20 mouse cellular contexts compared by ENCODE assay signal in genomic region chr4:134112403-134112802, GRCm38 (mm10). TPM values are rescaled to one million over a fixed set of nuclear protein-coding genes. Genes with fewer than 3 reads are reported as not detected.
"Had no signal": no experiment of that assay in that cellular context is flagged by ENCODE, and none has a peak within 500 bp of the region (broad histone marks: within the 10 kb centered on the region; RNA-seq: fewer than 3 reads in every experiment).

No protein-coding gene starts in this region.

- H3K4me1 ChIP-seq: stomach, embryonic 15.5 days had no signal

- H3K27ac ChIP-seq: left cerebral cortex, adult 2 months; liver, embryonic 15.5 days; neural tube, embryonic 12.5 days; stomach, embryonic 15.5 days had no signal

- H3K9ac ChIP-seq: liver, embryonic 15.5 days; stomach, embryonic 15.5 days had no signal

- DNase-seq: kidney, adult 2 months; kidney, postnatal 25 days; lung, adult 2 months; lung, postnatal 36 days; right cerebral cortex, postnatal 14 days; thymus, adult 18-20 months had no signal

- H3K9me3 ChIP-seq: limb, embryonic 10.5 days; liver, embryonic 15.5 days; midbrain, embryonic 13.5 days; neural tube, embryonic 12.5 days; stomach, embryonic 15.5 days had no signal

- H3K36me3 ChIP-seq: limb, embryonic 10.5 days; liver, embryonic 15.5 days; midbrain, embryonic 13.5 days; neural tube, embryonic 12.5 days; stomach, embryonic 15.5 days had no signal

- ATAC-seq: lung, postnatal 0 days had no signal

- H3K4me2 ChIP-seq: liver, embryonic 11.5 days; liver, embryonic 15.5 days; midbrain, embryonic 13.5 days; neural tube, embryonic 12.5 days; stomach, embryonic 15.5 days had no signal

- H3K4me3 ChIP-seq: left cerebral cortex, adult 2 months; limb, embryonic 10.5 days; liver, embryonic 15.5 days; midbrain, embryonic 13.5 days; neural tube, embryonic 12.5 days; stomach, embryonic 15.5 days had no signal

- H3K27me3 ChIP-seq: liver, embryonic 15.5 days; midbrain, embryonic 13.5 days; neural tube, embryonic 12.5 days; stomach, embryonic 15.5 days had no signal

RNA-seq across cellular contexts. Expression of gene Zfp683, which starts 58.8 kb away (rescaled TPM):
- total RNA-seq: layer of hippocampus, postnatal 25 days; left cerebral cortex, adult 2 months; left cerebral cortex, postnatal 14 days; megakaryocyte progenitor cell, adult 5-6 weeks; monocyte, adult 5-6 weeks had no signal
- polyA plus RNA-seq: intestine, embryonic 14.5 days; kidney, embryonic 16.5 days; limb, embryonic 10.5 days; liver, embryonic 11.5 days; liver, embryonic 15.5 days; lung, postnatal 0 days; midbrain, embryonic 13.5 days; neural tube, embryonic 12.5 days; stomach, embryonic 15.5 days had no signal
